8 mouse cellular contexts compared by ENCODE assay signal in the genomic region with DNA sequence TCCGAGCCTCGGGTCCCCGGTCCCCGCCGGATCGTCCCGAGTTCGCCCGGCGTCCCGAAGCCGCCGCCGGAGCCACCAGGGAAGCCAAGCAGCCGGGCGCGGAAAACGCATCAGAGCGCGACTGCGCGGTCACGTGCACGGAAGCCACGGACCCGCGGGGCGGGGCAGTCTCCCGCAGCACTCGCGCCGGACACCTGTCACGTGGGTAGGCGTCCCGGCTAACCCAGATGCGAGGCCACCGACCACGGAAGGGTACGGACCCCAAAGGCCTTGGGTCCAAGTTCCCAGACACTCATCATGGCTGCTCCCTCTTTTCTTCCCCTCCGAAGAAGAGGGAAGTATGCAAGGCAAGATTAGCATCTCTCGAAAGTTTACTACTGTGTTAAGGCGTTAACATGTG. TPM values are rescaled to one million over a fixed set of nuclear protein-coding genes. Genes with fewer than 3 reads are reported as not detected.
DNase-seq lines count a peak whose midpoint lies in the region; ATAC-seq and TF ChIP-seq lines count a peak whose summit lies in the region.
"Not testable (repeated sequence)": the region's sequence is repeated elsewhere in the genome, so short reads cannot be mapped to it uniquely, and the experiment has no call there.

No protein-coding gene starts in this region.

- ATAC-seq in Patski, result peak; percentile 34
- ATAC-seq in hindbrain, embryonic 14.5 days (ENCODE audit: low FRiP score), result peak; percentile 81
- peak; percentile 87 for ATAC-seq in megakaryocyte, adult 5-6 weeks (ENCODE audit: poor library complexity, severe bottlenecking)
- peak; percentile 79 for ATAC-seq in neural tube, embryonic 13.5 days (ENCODE audit: low read depth)

- H3K4me2 ChIP-seq in hindbrain, embryonic 14.5 days (replicated peaks), result peak overlapping the region; percentile 74
- H3K4me2 ChIP-seq in neural tube, embryonic 13.5 days, result peak overlapping the region; percentile 75

- H3K36me3 ChIP-seq in hindbrain, embryonic 14.5 days (replicated peaks; ENCODE audit: control insufficient read depth, insufficient read depth); limb, embryonic 10.5 days; neural tube, embryonic 13.5 days: not testable (repeated sequence)

- WGBS in hindbrain, embryonic 14.5 days, result 2% methylated on average over 31 of the region's 42 CpGs
- WGBS in limb, embryonic 10.5 days, result 1% methylated on average over 42 of the region's 42 CpGs
- whole genome bisulfite sequencing in neural tube, embryonic 13.5 days, result under 1% methylated on average over 42 of the region's 42 CpGs

- not testable (repeated sequence) for H3K27me3 ChIP-seq in Patski; hindbrain, embryonic 14.5 days (ENCODE audit: control insufficient read depth, insufficient read depth, low read length); limb, embryonic 10.5 days (ENCODE audit: low read depth, poor library complexity, severe bottlenecking); neural tube, embryonic 13.5 days

- peak overlapping the region; percentile 75; the same call in 1 of the 2 replicates for H3K27ac ChIP-seq in hindbrain, embryonic 14.5 days
- peak overlapping the region; percentile 85 for H3K27ac ChIP-seq in limb, embryonic 10.5 days
- H3K27ac ChIP-seq in neural tube, embryonic 13.5 days (replicated peaks), result peak overlapping the region; percentile 87

- H3K9ac ChIP-seq in hindbrain, embryonic 14.5 days, result peak overlapping the region; percentile 79
- peak overlapping the region; percentile 81 for H3K9ac ChIP-seq in neural tube, embryonic 13.5 days

- not testable (repeated sequence) for H3K9me3 ChIP-seq in hindbrain, embryonic 14.5 days (ENCODE audit: control insufficient read depth, low read length); limb, embryonic 10.5 days (replicated peaks); neural tube, embryonic 13.5 days

- CTCF ChIA-PET in Patski (lab: Charles Lee), result not testable (repeated sequence)

- peak overlapping the region; percentile 69 for H3K4me3 ChIP-seq in hindbrain, embryonic 14.5 days (replicated peaks; ENCODE audit: low read length)
- peak overlapping the region; percentile 62 for H3K4me3 ChIP-seq in limb, embryonic 10.5 days
- H3K4me3 ChIP-seq in neural tube, embryonic 13.5 days, result peak overlapping the region; percentile 71

- not testable (repeated sequence) for TF ChIP-seq CTCF in Patski (IDR thresholded peaks at IDR 0.05)

- in situ Hi-C loops in Patski (cut with MboI; ENCODE audit: low pct_unique_long_range_greater_than_20kb), result not testable (repeated sequence)

- H3K4me1 ChIP-seq in hindbrain, embryonic 14.5 days (replicated peaks; ENCODE audit: control insufficient read depth, insufficient read depth, low read length), result not testable (repeated sequence)
- H3K4me1 ChIP-seq in limb, embryonic 10.5 days, result peaks cover 14% of the 10 kb centered on the region
- H3K4me1 ChIP-seq in neural tube, embryonic 13.5 days (replicated peaks), result peaks cover 29% of the 10 kb centered on the region

- POLR2A ChIA-PET in Patski (lab: Charles Lee), result not testable (repeated sequence)

- not testable (repeated sequence) for DNase-seq in Patski (ENCODE audit: low read depth, low spot score)
- DNase-seq in embryo, embryonic 11 days, result peak; percentile 79
- peak; percentile 57 for DNase-seq in forelimb bud, embryonic 11.5 days (ENCODE audit: low read depth, low spot score)
- peak; percentile 63 for DNase-seq in hindbrain, embryonic 14.5 days (ENCODE audit: low spot score)
- peak; percentile 74 for DNase-seq in limb, embryonic 10.5 days (ENCODE audit: low spot score)
- peak; percentile 61 for DNase-seq in thymus, postnatal 0 days (ENCODE audit: low spot score)

RNA-seq across cellular contexts. Expression of a gene that starts 47.1 kb away (rescaled TPM):
- polyA plus RNA-seq in Patski (2021), result 317 TPM
- polyA plus RNA-seq in hindbrain, embryonic 14.5 days (2014; fragmentation: Nextera tagmentation; extraction: Ambion mirVana), result 1,240 and 1,455 TPM in 2 replicates
- polyA plus RNA-seq in limb, embryonic 10.5 days (2016; fragmentation: Nextera tagmentation; extraction: Ambion mirVana), result 442 and 463 TPM in 2 replicates
- total RNA-seq in megakaryocyte, adult 5-6 weeks (2015), result 183 and 199 TPM in 2 replicates
- total RNA-seq in megakaryocyte, adult 5-6 weeks (2017), result 169 and 204 TPM in 2 replicates
- polyA plus RNA-seq in neural tube, embryonic 13.5 days (2015; fragmentation: Nextera tagmentation; extraction: Ambion mirVana), result 1,347 and 1,481 TPM in 2 replicates
- polyA plus RNA-seq in thymus, postnatal 0 days (2015; fragmentation: Nextera tagmentation; extraction: Ambion mirVana), result 921 and 944 TPM in 2 replicates

Comparison
In these comparisons a context has a peak if more than half of its experiments do, and no peak if none do; other contexts are left out.
1. ATAC-seq: peak in every context shown above with its lines; median percentile 87 in megakaryocyte, adult 5-6 weeks; 81 in hindbrain, embryonic 14.5 days; 79 in neural tube, embryonic 13.5 days; 34 in Patski.